ENCODE assay signal across 9 mouse cellular contexts in the genomic region with DNA sequence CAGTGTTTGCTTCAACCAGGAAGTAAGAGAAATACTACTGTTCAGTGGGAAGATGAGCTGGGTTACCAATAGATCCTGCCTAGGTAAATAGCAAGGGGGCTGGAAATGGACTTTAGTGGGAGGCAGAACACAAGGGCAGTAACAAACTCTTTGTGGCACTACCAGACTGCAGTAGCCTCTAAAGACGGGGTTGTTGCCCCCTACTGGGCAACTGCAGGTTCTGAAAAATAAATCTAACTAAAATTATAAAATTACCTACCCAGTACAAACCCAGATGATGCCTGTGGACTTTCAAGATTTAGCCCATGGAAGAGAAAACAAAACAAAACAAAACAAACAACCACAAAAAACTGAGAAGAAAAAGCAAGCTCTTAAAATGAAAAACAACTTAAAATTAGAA. TPM values are rescaled to one million over a fixed set of nuclear protein-coding genes. Genes with fewer than 3 reads are reported as not detected.
DNase-seq lines count a peak whose midpoint lies in the region; ATAC-seq and TF ChIP-seq lines count a peak whose summit lies in the region.
"Had no signal": no experiment of that assay in that cellular context is flagged by ENCODE, and none has a peak within 500 bp of the region (broad histone marks: within the 10 kb centered on the region; RNA-seq: fewer than 3 reads in every experiment).

No protein-coding gene starts in this region.

- DNase-seq in hindbrain, embryonic 14.5 days (ENCODE audit: low spot score), result peak; percentile 36
- no peak for DNase-seq in hindbrain, embryonic 10.5 days (ENCODE audit: low spot score)
- peak; percentile 38 for DNase-seq in midbrain, postnatal 0 days (ENCODE audit: low spot score)
- peak; percentile 55 for DNase-seq in splenic B cell, adult 2 months (ENCODE audit: low read depth, low spot score)
- no peak for DNase-seq in left cerebral cortex, adult 11 months (ENCODE audit: low spot score)
- DNase-seq: heart, postnatal 36 days had no signal

- H3K27ac ChIP-seq in hindbrain, embryonic 14.5 days, result no peak overlapping the region
- H3K27ac ChIP-seq in hindbrain, embryonic 10.5 days, result no peak overlapping the region
- no peak overlapping the region for H3K27ac ChIP-seq in midbrain, postnatal 0 days (ENCODE audit: low read depth, low read length)
- no peak overlapping the region for H3K27ac ChIP-seq in midbrain, embryonic 16.5 days (ENCODE audit: low read length)
- no peak overlapping the region for H3K27ac ChIP-seq in heart, embryonic 11.5 days (ENCODE audit: low read depth, low read length)

- H3K9ac ChIP-seq in hindbrain, embryonic 14.5 days, result no peak overlapping the region
- no peak overlapping the region for H3K9ac ChIP-seq in midbrain, postnatal 0 days (replicated peaks; ENCODE audit: low read length, poor library complexity, severe bottlenecking)
- H3K9ac ChIP-seq in midbrain, embryonic 16.5 days (ENCODE audit: low read depth, low read length), result no peak overlapping the region
- H3K9ac ChIP-seq in heart, embryonic 11.5 days (ENCODE audit: low read depth, low read length), result no peak overlapping the region

- 17% methylated on average over 1 of the region's 1 CpGs for WGBS in hindbrain, embryonic 14.5 days
- 47% methylated on average over 1 of the region's 1 CpGs for WGBS in hindbrain, embryonic 10.5 days
- 15% methylated on average over 1 of the region's 1 CpGs for WGBS in midbrain, postnatal 0 days
- 20% methylated on average over 1 of the region's 1 CpGs for WGBS in midbrain, embryonic 16.5 days
- WGBS in heart, embryonic 11.5 days (ENCODE audit: insufficient replicate concordance), result 35% methylated on average over 1 of the region's 1 CpGs

- peak; percentile 63 for TF ChIP-seq CTCF in midbrain, postnatal 0 days (IDR thresholded peaks at IDR 0.05)

- H3K4me1 ChIP-seq in hindbrain, embryonic 14.5 days (replicated peaks; ENCODE audit: control insufficient read depth, insufficient read depth, low read length), result no peaks in the 10 kb centered on the region
- H3K4me1 ChIP-seq in hindbrain, embryonic 10.5 days (replicated peaks), result no peaks in the 10 kb centered on the region
- no peaks in the 10 kb centered on the region for H3K4me1 ChIP-seq in midbrain, postnatal 0 days (ENCODE audit: insufficient read depth, low read length)
- H3K4me1 ChIP-seq in midbrain, embryonic 16.5 days (ENCODE audit: control insufficient read depth, insufficient read depth, low read length), result no peaks in the 10 kb centered on the region
- H3K4me1 ChIP-seq in heart, embryonic 11.5 days (ENCODE audit: control insufficient read depth, insufficient read depth, low read length), result no peaks in the 10 kb centered on the region

- peaks cover 58% of the 10 kb centered on the region for H3K36me3 ChIP-seq in hindbrain, embryonic 14.5 days (replicated peaks; ENCODE audit: control insufficient read depth, insufficient read depth)
- H3K36me3 ChIP-seq in hindbrain, embryonic 10.5 days, result peaks cover 76% of the 10 kb centered on the region
- H3K36me3 ChIP-seq in midbrain, postnatal 0 days (ENCODE audit: insufficient read depth, low read length), result peaks cover 21% of the 10 kb centered on the region
- H3K36me3 ChIP-seq in midbrain, embryonic 16.5 days (ENCODE audit: control insufficient read depth, insufficient read depth, low read length), result peaks cover 32% of the 10 kb centered on the region
- peaks cover 7% of the 10 kb centered on the region for H3K36me3 ChIP-seq in splenic B cell, adult 2 months (ENCODE audit: control insufficient read depth, insufficient read depth, low read length, poor library complexity, severe bottlenecking)
- H3K36me3 ChIP-seq in heart, embryonic 11.5 days (ENCODE audit: control insufficient read depth, insufficient read depth, low read length), result peaks cover 10% of the 10 kb centered on the region

- no peak for ATAC-seq in hindbrain, embryonic 14.5 days (ENCODE audit: low FRiP score)
- no peak for ATAC-seq in midbrain, postnatal 0 days (ENCODE audit: low FRiP score)
- no peak for ATAC-seq in midbrain, embryonic 16.5 days
- ATAC-seq in common myeloid progenitor, adult 5-6 weeks (replicated peaks; ENCODE audit: low read depth, poor library complexity, severe bottlenecking), result peak; percentile 68
- no peak for ATAC-seq in heart, embryonic 11.5 days (replicated peaks; ENCODE audit: insufficient number of reproducible peaks, low FRiP score, low TSS enrichment)

- H3K27me3 ChIP-seq in hindbrain, embryonic 14.5 days (ENCODE audit: control insufficient read depth, insufficient read depth, low read length), result no peaks in the 10 kb centered on the region
- H3K27me3 ChIP-seq in hindbrain, embryonic 10.5 days (ENCODE audit: insufficient read depth, poor library complexity, severe bottlenecking), result no peaks in the 10 kb centered on the region
- H3K27me3 ChIP-seq in midbrain, postnatal 0 days (ENCODE audit: insufficient read depth, low read length), result no peaks in the 10 kb centered on the region
- no peaks in the 10 kb centered on the region for H3K27me3 ChIP-seq in midbrain, embryonic 16.5 days (ENCODE audit: control insufficient read depth, insufficient read depth, low read depth, low read length)
- no peaks in the 10 kb centered on the region for H3K27me3 ChIP-seq in splenic B cell, adult 2 months (ENCODE audit: control insufficient read depth, insufficient read depth, low read length, poor library complexity, severe bottlenecking)
- no peaks in the 10 kb centered on the region for H3K27me3 ChIP-seq in heart, embryonic 11.5 days (ENCODE audit: control insufficient read depth, insufficient read depth, low read length)

- no peaks in the 10 kb centered on the region for H3K9me3 ChIP-seq in hindbrain, embryonic 14.5 days (ENCODE audit: control insufficient read depth, low read length)
- no peaks in the 10 kb centered on the region for H3K9me3 ChIP-seq in hindbrain, embryonic 10.5 days
- H3K9me3 ChIP-seq in midbrain, postnatal 0 days (ENCODE audit: low read length), result no peaks in the 10 kb centered on the region
- H3K9me3 ChIP-seq in midbrain, embryonic 16.5 days (replicated peaks; ENCODE audit: control insufficient read depth, low read length, poor library complexity, severe bottlenecking), result no peaks in the 10 kb centered on the region
- H3K9me3 ChIP-seq in heart, embryonic 11.5 days (replicated peaks; ENCODE audit: control insufficient read depth, low read length), result no peaks in the 10 kb centered on the region

- no peak overlapping the region for H3K4me3 ChIP-seq in hindbrain, embryonic 14.5 days (replicated peaks; ENCODE audit: low read length)
- no peak overlapping the region for H3K4me3 ChIP-seq in hindbrain, embryonic 10.5 days
- H3K4me3 ChIP-seq in midbrain, postnatal 0 days (ENCODE audit: low read depth, low read length), result no peak overlapping the region
- no peak overlapping the region for H3K4me3 ChIP-seq in midbrain, embryonic 16.5 days (ENCODE audit: low read depth, low read length)
- no peak overlapping the region for H3K4me3 ChIP-seq in heart, embryonic 11.5 days (ENCODE audit: low read depth, low read length)

- no peak overlapping the region for H3K4me2 ChIP-seq in hindbrain, embryonic 14.5 days (replicated peaks)
- no peak overlapping the region for H3K4me2 ChIP-seq in midbrain, postnatal 0 days (ENCODE audit: low read depth, low read length, poor library complexity, severe bottlenecking)
- no peak overlapping the region for H3K4me2 ChIP-seq in midbrain, embryonic 16.5 days (ENCODE audit: low read length)
- H3K4me2 ChIP-seq in heart, embryonic 11.5 days, result no peak overlapping the region

RNA-seq across cellular contexts. Expression of a gene that starts 20.6 kb away (rescaled TPM):
- polyA plus RNA-seq in hindbrain, embryonic 14.5 days (2014; fragmentation: Nextera tagmentation; extraction: Ambion mirVana), result 22.9 and 24.1 TPM in 2 replicates
- polyA plus RNA-seq in hindbrain, embryonic 10.5 days (2016; fragmentation: Nextera tagmentation; extraction: Ambion mirVana), result 90.7 and 115 TPM in 2 replicates
- 12.6 and 14.3 TPM in 2 replicates for total RNA-seq in midbrain, postnatal 0 days (2014; rRNA removed)
- 11.4 and 13.7 TPM in 2 replicates for polyA plus RNA-seq in midbrain, postnatal 0 days (2015; fragmentation: Nextera tagmentation; extraction: Ambion mirVana)
- 20.5 and 23.2 TPM in 2 replicates for polyA plus RNA-seq in midbrain, embryonic 16.5 days (2015; fragmentation: Nextera tagmentation; extraction: Ambion mirVana)
- total RNA-seq in common myeloid progenitor, adult 5-6 weeks (2017), result 70.8 and 85.5 TPM in 2 replicates
- polyA plus RNA-seq in heart, embryonic 11.5 days (2014; fragmentation: Nextera tagmentation; extraction: Ambion mirVana), result 77.3 and 80.0 TPM in 2 replicates

RNA-seq across cellular contexts. Expression of a gene that starts 20.8 kb away (rescaled TPM):
- 239 and 246 TPM in 2 replicates for polyA plus RNA-seq in hindbrain, embryonic 14.5 days (2014; fragmentation: Nextera tagmentation; extraction: Ambion mirVana)
- 354 and 392 TPM in 2 replicates for polyA plus RNA-seq in hindbrain, embryonic 10.5 days (2016; fragmentation: Nextera tagmentation; extraction: Ambion mirVana)
- total RNA-seq in midbrain, postnatal 0 days (2014; rRNA removed), result 72.5 and 72.9 TPM in 2 replicates
- polyA plus RNA-seq in midbrain, postnatal 0 days (2015; fragmentation: Nextera tagmentation; extraction: Ambion mirVana), result 223 and 233 TPM in 2 replicates
- 251 and 263 TPM in 2 replicates for polyA plus RNA-seq in midbrain, embryonic 16.5 days (2015; fragmentation: Nextera tagmentation; extraction: Ambion mirVana)
- 92.7 and 129 TPM in 2 replicates for total RNA-seq in common myeloid progenitor, adult 5-6 weeks (2017)
- 216 and 217 TPM in 2 replicates for polyA plus RNA-seq in heart, embryonic 11.5 days (2014; fragmentation: Nextera tagmentation; extraction: Ambion mirVana)

RNA-seq across cellular contexts. Expression of a gene that starts 38.5 kb away (rescaled TPM):
- polyA plus RNA-seq in hindbrain, embryonic 14.5 days (2014; fragmentation: Nextera tagmentation; extraction: Ambion mirVana), result 1.4 and 1.6 TPM in 2 replicates
- 1.4 and 1.8 TPM in 2 replicates for polyA plus RNA-seq in hindbrain, embryonic 10.5 days (2016; fragmentation: Nextera tagmentation; extraction: Ambion mirVana)
- total RNA-seq in midbrain, postnatal 0 days (2014; rRNA removed), result 1.2 and 5.2 TPM in 2 replicates
- 0.31 and 0.57 TPM in 2 replicates for polyA plus RNA-seq in midbrain, postnatal 0 days (2015; fragmentation: Nextera tagmentation; extraction: Ambion mirVana)
- 0.77 and 0.88 TPM in 2 replicates for polyA plus RNA-seq in midbrain, embryonic 16.5 days (2015; fragmentation: Nextera tagmentation; extraction: Ambion mirVana)
- total RNA-seq in common myeloid progenitor, adult 5-6 weeks (2017), result 1.4 and 1.6 TPM in 2 replicates
- polyA plus RNA-seq in heart, embryonic 11.5 days (2014; fragmentation: Nextera tagmentation; extraction: Ambion mirVana), result 0.69 and 1.3 TPM in 2 replicates
- total RNA-seq: heart, postnatal 36 days had no signal

Comparison
In these comparisons a context has a peak if more than half of its experiments do, and no peak if none do; other contexts are left out.
1. DNase-seq: peak in hindbrain, embryonic 14.5 days (single experiment), midbrain, postnatal 0 days (single experiment) and splenic B cell, adult 2 months (single experiment); none in hindbrain, embryonic 10.5 days (single experiment) and left cerebral cortex, adult 11 months (single experiment).